Mouse (Mus musculus) liver, embryonic 14.5 days (tissue): ENCODE results near the gene Mapk8ip2. TPM values are rescaled to one million over a fixed set of nuclear protein-coding genes. Genes with fewer than 3 reads are reported as not detected.
"Not testable (repeated sequence)": the region's sequence is repeated elsewhere in the genome, so short reads cannot be mapped to it uniquely, and the experiment has no call there.

Source experiments
- ATAC-seq: fragments of 200-750 bp; cut with Nextera tagmentation; 2 replicates; pipeline ENCODE4 v1.8.0; 2017; ENCODE audit warnings: moderate number of reproducible peaks, mild to moderate bottlenecking, moderate library complexity; ENCODE audit not compliant: insufficient read depth
- DNase-seq, 3 experiments: peaks; one replicate each; pipeline ENCODE4 v3.0.0-alpha.2; 2012 to 2013; ENCODE audit warnings: low read depth in 3 of 3, low spot score in 3 of 3
- H3K27ac ChIP-seq: fragments of 300-500 bp; sonication (generic); 2 replicates; pipeline ENCODE4 v1.5.1; 2014; ENCODE audit warnings: moderate library complexity, mild to moderate bottlenecking, control low read depth, inconsistent platforms
- H3K27me3 ChIP-seq: fragments of 300-500 bp; sonication (generic); 2 replicates; pipeline ENCODE4 v1.6.1; 2014; ENCODE audit warnings: mild to moderate bottlenecking, low read length, moderate library complexity; ENCODE audit not compliant: control insufficient read depth, insufficient read depth
- H3K36me3 ChIP-seq: fragments of 300-500 bp; sonication (generic); replicated peaks from 2 replicates; pipeline ENCODE4 v1.6.1; 2014; ENCODE audit warnings: low read depth; ENCODE audit not compliant: control insufficient read depth, insufficient read depth
- H3K4me1 ChIP-seq, 2 experiments: fragments of 200-500 bp in 1 of 2; fragments of 300-500 bp in 1 of 2; sonication (generic) in 1 of 2; replicated peaks; 2 replicates each; pipeline ENCODE4 v1.6.1; 2012 to 2014; ENCODE audit warnings: antibody characterized with exemption in 1 of 2, inconsistent platforms in 1 of 2, low read length in 1 of 2; ENCODE audit not compliant: control insufficient read depth in 2 of 2, insufficient read depth in 2 of 2
- H3K4me2 ChIP-seq: fragments of 300-500 bp; sonication (generic); 2 replicates; pipeline ENCODE4 v1.6.1; 2014; ENCODE audit warnings: low read depth, mild to moderate bottlenecking, control low read depth, moderate library complexity
- H3K4me3 ChIP-seq, 2 experiments: fragments of 200-500 bp in 1 of 2; fragments of 300-500 bp in 1 of 2; sonication (generic) in 1 of 2; 2 replicates each; pipeline ENCODE4 v1.5.1; 2012 to 2014; ENCODE audit warnings: low read depth in 2 of 2, low read length in 2 of 2, mild to moderate bottlenecking in 2 of 2, control low read depth in 1 of 2, inconsistent platforms in 1 of 2, moderate library complexity in 1 of 2; ENCODE audit not compliant: insufficient read depth in 1 of 2
- H3K9ac ChIP-seq: fragments of 300-500 bp; sonication (generic); replicated peaks from 2 replicates; pipeline ENCODE4 v1.6.1; 2014; ENCODE audit warnings: mild to moderate bottlenecking, control low read depth, moderate library complexity
- H3K9me3 ChIP-seq: fragments of 300-500 bp; sonication (generic); 2 replicates; pipeline ENCODE4 v1.6.1; 2016; ENCODE audit warnings: low read length, mixed read lengths; ENCODE audit not compliant: control insufficient read depth
- CTCF ChIP-seq: IDR thresholded peaks from 2 replicates; pipeline ENCODE4 v1.5.1; 2016; ENCODE audit warnings: antibody characterized with exemption, low read depth, control low read depth
- EP300 ChIP-seq: IDR thresholded peaks from 2 replicates; pipeline ENCODE4 v1.6.1; 2016; ENCODE audit warnings: antibody characterized with exemption, low read depth
- WGBS: fragments of 180-500 bp; shearing (Covaris S2); extraction: QIAGEN DNeasy Blood & Tissue Kit; methylation state at CpG from one replicate; pipeline ENCODE4 v1.1.7; 2014; ENCODE audit not compliant: insufficient replicate concordance; 5-methylcytosine and 5-hydroxymethylcytosine counted together
- polyA plus RNA-seq, 2 experiments: library from polyadenylated mRNA; depleted of rRNA in 1 of 2; stranded (reverse) in 1 of 2; unstranded in 1 of 2; fragments of >200 nt; fragmentation: Nextera tagmentation in 1 of 2; extraction: Ambion mirVana in 1 of 2; gene quantifications; 2 replicates each; pipeline versions ENCODE4 v1.2.1 to v1.2.3; 2012 to 2014

The Mapk8ip2 gene
- polyA plus RNA-seq, 2 experiments: 0.02 TPM; not detected in 1

DNA sequence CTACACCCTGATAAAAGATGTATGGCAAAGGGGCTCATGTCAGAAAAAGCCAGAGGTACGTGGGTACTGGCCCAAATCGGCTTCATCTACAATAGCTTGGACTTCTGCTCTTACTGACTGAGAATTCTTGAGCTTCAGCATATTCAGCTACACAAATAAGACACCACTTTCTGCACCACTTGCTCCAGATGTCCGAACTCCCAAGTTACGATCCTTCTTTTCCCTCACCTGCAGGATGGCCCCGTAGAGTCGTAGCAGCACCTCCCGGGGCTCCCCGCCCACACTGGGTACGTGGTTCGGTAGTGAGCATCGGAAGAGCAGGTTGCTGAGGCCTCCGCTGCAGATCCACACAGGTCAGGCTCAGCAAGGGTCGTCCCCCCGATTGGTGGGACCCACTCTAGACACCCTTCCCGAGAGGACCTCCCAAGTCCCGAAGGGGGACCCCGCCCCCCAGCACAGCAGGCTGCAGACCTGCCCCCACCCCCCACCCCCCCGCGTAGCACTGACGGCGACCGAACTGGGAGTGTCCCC, 24.8 kb upstream of the Mapk8ip2 start:
- 10% methylated on average over 22 of the region's 22 CpGs for WGBS
- peak overlapping the region; percentile 97 for H3K4me2 ChIP-seq
- no peak for TF ChIP-seq CTCF
- no peak for TF ChIP-seq EP300
- no peaks in the 10 kb centered on the region for H3K27me3 ChIP-seq
- DNase-seq: no peak
- peak overlapping the region; percentile 76 to 84 for H3K4me3 ChIP-seq
- H3K36me3 ChIP-seq: no peaks in the 10 kb centered on the region; the same call in 1 of the 2 replicates
- peak overlapping the region; percentile 35 for H3K27ac ChIP-seq
- no peaks in the 10 kb centered on the region for H3K9me3 ChIP-seq
- peak overlapping the region; percentile 96 for H3K9ac ChIP-seq
- ATAC-seq: peak; percentile 1
- peaks cover 3 to 13% of the 10 kb centered on the region in 2 experiments; a peak in 3 of 4 replicates for H3K4me1 ChIP-seq

DNA sequence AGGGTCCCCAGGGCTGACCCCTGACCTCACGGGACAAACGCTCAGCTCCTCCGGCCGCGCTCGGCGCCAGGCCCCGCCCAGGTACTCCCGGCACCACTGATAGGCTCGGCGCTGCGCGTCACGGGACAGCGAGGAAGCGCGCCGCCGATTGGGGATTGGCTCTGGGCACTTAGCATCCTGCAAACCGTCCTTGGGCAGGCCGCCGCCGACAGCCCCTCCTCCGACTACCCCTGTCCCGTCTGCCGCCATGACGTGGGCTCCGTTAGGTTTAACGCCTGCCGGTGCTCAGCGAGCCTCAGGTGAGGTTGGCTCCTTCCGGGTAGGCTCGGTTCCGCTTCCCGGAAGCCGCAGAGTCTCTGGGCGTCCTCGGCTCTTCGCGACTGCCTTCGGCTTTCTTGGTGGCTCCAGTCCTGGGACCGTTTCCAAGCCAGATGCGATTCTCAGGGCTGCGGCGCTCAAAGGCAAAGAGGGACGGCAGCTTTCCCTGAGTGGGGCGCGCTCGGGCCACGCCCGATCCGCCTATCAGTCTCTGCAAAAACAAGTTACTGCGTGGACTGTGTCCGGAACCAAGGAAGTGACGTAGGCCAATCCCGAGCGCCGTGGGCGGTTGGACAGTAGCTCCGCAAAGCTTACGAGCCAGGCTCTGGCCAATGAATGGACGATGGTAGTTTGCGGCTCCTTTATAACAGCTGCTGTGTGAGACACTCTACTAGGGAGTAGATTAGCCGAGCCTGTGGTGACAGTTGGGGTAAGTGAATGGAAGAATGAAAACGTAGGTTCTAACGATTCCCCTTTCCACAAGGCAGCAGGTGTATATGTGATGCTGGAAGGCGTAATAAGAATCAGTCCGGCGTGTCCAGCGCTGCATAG, 24.1 kb upstream of the Mapk8ip2 start, which contains the start of the genes C730034F03Rik, Gm44502 and Chkb:
Gene C730034F03Rik, plus strand, starts transcription at position 238 of the 870 bp plus-strand sequence.
Gene Gm44502, minus strand, starts transcription at position 345 of the 870 bp plus-strand sequence.
Gene Chkb, minus strand, starts transcription at position 557 of the 870 bp plus-strand sequence.
- Histone ChIP-seq H3K4me3 (peak within 1 kb of the TSS; percentile 76 to 84), H3K36me3 (no peaks in the 10 kb centered on the region; the same call in 1 of the 2 replicates), H3K4me1 (peaks cover 3 to 15% of the 10 kb centered on the region in 2 experiments; a peak in 3 of 4 replicates), H3K9me3 (no peaks in the 10 kb centered on the region), H3K27me3 (no peaks in the 10 kb centered on the region), H3K4me2 (peak within 1 kb of the TSS; percentile 97), H3K9ac (peak within 1 kb of the TSS; percentile 96), H3K27ac (peak within 1 kb of the TSS; percentile 99)
- ATAC-seq (peak; percentile 91), DNase-seq (peak; percentile 90 to 92 (median 91))
- TF ChIP-seq EP300 (0 out of 2 replicates have a peak, but pooled peaks have one; percentile 33), CTCF (no peak)
- under 1% methylated on average over 70 of the region's 70 CpGs for WGBS

DNA sequence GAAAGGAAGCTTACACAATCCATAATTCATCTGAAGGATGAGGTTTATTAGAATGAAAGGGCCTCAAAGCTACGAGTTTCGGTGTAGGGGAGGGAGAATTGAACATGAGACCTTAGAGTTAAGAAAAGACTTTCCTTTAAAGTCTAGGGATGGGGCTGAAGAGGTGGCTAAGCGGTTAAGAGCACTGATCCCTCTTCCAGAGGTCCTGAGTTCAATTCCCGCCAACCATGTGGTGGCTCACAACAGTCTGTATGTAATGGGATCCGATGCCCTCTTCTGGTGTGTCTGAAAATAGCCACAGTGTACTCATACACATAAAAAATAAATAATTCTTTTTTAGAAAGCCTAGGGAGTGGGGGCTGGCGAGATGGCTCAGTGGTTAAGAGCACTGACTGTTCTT, 23.4 kb upstream of the Mapk8ip2 start:
- Histone ChIP-seq H3K4me3 (peak overlapping the region; percentile 76 to 84), H3K4me2 (peak overlapping the region; percentile 97), H3K4me1 (peaks cover 3 to 15% of the 10 kb centered on the region in 2 experiments; a peak in 3 of 4 replicates), H3K9me3 (no peaks in the 10 kb centered on the region), H3K9ac (peak overlapping the region; percentile 96), H3K27me3 (no peaks in the 10 kb centered on the region), H3K36me3 (no peaks in the 10 kb centered on the region; the same call in 1 of the 2 replicates), H3K27ac (peak overlapping the region; percentile 99)
- DNase-seq (no peak), ATAC-seq (no peak)
- TF ChIP-seq CTCF (peak; percentile 36; the same call in 1 of the 2 replicates), EP300 (no peak)
- WGBS: 37% methylated on average over 6 of the region's 6 CpGs

DNA sequence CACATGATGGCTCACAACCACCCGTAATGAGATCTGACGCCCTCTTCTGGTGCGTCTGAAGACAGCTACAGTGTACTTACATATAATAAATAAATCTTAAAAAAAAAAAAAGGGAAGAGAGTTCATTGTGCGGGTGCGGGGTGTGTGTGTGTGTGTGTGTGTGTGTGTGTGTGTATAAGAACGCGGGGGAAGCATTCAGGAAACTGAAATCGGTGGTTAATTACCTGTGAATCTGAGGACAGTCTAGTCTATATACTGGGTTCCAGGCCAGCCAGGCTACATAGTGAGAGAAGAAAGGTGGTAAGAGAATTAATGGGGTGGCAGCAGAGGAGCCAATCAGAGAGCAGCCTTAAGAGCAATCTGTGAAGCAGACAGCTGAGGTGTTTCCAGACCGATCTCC, 22.9 kb upstream of the Mapk8ip2 start:
- not testable (repeated sequence) for H3K27ac ChIP-seq, H3K9ac ChIP-seq, ATAC-seq, DNase-seq, H3K36me3 ChIP-seq, H3K9me3 ChIP-seq, H3K27me3 ChIP-seq
- peak overlapping the region; percentile 97 for H3K4me2 ChIP-seq
- H3K4me1 ChIP-seq: peaks cover 3 to 15% of the 10 kb centered on the region in 2 experiments; a peak in 3 of 4 replicates
- WGBS: 72% methylated on average over 9 of the region's 9 CpGs
- H3K4me3 ChIP-seq: peak overlapping the region; percentile 76 to 84; a peak in 2 of 4 replicates

DNA sequence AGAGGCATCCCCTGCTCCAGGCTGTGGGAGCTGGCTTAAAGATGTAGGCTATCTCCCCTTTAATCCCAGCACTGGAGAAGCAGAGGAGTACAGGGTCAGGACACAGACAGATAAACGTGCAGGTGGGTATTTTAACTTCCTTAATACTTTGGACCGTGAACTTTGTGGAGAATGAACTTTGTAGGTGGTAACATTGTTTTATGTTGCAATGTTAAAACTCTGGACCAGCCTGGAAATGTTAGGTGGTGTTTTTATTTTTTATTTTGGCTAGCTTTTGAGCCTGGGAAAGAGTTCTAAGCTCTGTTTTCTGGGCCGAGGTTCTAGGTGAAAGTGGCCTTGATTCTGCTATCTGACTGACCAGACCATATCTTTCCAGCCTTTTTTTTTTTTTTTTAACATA, 22.4 kb upstream of the Mapk8ip2 start:
- DNase-seq (no peak), ATAC-seq (no peak)
- 57% methylated on average over 3 of the region's 3 CpGs for WGBS
- TF ChIP-seq CTCF: no peak
- no peak for TF ChIP-seq EP300
- H3K27ac ChIP-seq: no peak overlapping the region
- no peaks in the 10 kb centered on the region for H3K27me3 ChIP-seq
- H3K4me1 ChIP-seq: peaks cover 3 to 12% of the 10 kb centered on the region in 2 experiments; a peak in 3 of 4 replicates
- H3K36me3 ChIP-seq: no peaks in the 10 kb centered on the region; the same call in 1 of the 2 replicates
- peak overlapping the region; percentile 97 for H3K4me2 ChIP-seq
- no peak overlapping the region for H3K4me3 ChIP-seq
- H3K9me3 ChIP-seq: no peaks in the 10 kb centered on the region
- H3K9ac ChIP-seq: no peak overlapping the region; the same call in 1 of the 2 replicates
